In genomic region chr4:63870678-63871077, GRCm38 (mm10) we compare ENCODE assay signal across 19 mouse cellular contexts. TPM values are rescaled to one million over a fixed set of nuclear protein-coding genes. Genes with fewer than 3 reads are reported as not detected.
"Had no signal": no experiment of that assay in that cellular context is flagged by ENCODE, and none has a peak within 500 bp of the region (broad histone marks: within the 10 kb centered on the region; RNA-seq: fewer than 3 reads in every experiment).

No protein-coding gene starts in this region.

- H3K27me3 ChIP-seq: neural tube, embryonic 13.5 days; neural tube, embryonic 15.5 days; stomach, embryonic 15.5 days had no signal

- DNase-seq: retina, postnatal 1 day; right cerebral cortex, adult 18-20 months; right cerebral cortex, postnatal 14 days; right cerebral cortex, postnatal 25 days; right cerebral cortex, postnatal 4 days; spleen, adult 18-20 months; thymus, adult 18-20 months; thymus, adult 2 months; thymus, postnatal 14 days; thymus, postnatal 25 days; thymus, postnatal 36 days; thymus, postnatal 4 days had no signal

- H3K4me1 ChIP-seq: neural tube, embryonic 13.5 days; neural tube, embryonic 15.5 days; stomach, embryonic 15.5 days had no signal

- H3K36me3 ChIP-seq: neural tube, embryonic 13.5 days; neural tube, embryonic 15.5 days; stomach, embryonic 15.5 days had no signal

- H3K9me3 ChIP-seq: neural tube, embryonic 13.5 days; neural tube, embryonic 15.5 days; stomach, embryonic 15.5 days had no signal

- H3K27ac ChIP-seq: neural tube, embryonic 13.5 days; neural tube, embryonic 15.5 days; stomach, embryonic 15.5 days; stomach, postnatal 0 days had no signal

- H3K9ac ChIP-seq: neural tube, embryonic 13.5 days; neural tube, embryonic 15.5 days; stomach, embryonic 15.5 days had no signal

- H3K4me3 ChIP-seq: neural tube, embryonic 13.5 days; neural tube, embryonic 15.5 days; stomach, embryonic 15.5 days had no signal

- H3K4me2 ChIP-seq: neural tube, embryonic 13.5 days; neural tube, embryonic 15.5 days; stomach, embryonic 15.5 days had no signal

RNA-seq across cellular contexts. Expression of gene Tnfsf8, which starts 9.5 kb away (rescaled TPM):
- polyA plus RNA-seq: neural tube, embryonic 13.5 days; neural tube, embryonic 14.5 days; neural tube, embryonic 15.5 days; stomach, embryonic 14.5 days; stomach, embryonic 16.5 days; stomach, postnatal 0 days had no signal
